Mouse (Mus musculus) bone marrow, adult 2 months (tissue): Measurements from ENCODE around the gene Cntnap2.

Source experiments
- CTCF ChIP-seq: fragments of 200-500 bp; IDR thresholded peaks from 2 replicates; pipeline ENCODE4 v1.5.1; 2011; ENCODE audit warnings: low read length, control low read depth; ENCODE audit not compliant: control insufficient read depth, insufficient read depth
- POLR2A ChIP-seq: fragments of 200-500 bp; IDR thresholded peaks from 2 replicates; pipeline ENCODE4 v1.6.1; 2011; ENCODE audit warnings: low read depth, mild to moderate bottlenecking, control low read depth, low read length, borderline replicate concordance; ENCODE audit not compliant: control insufficient read depth

DNA sequence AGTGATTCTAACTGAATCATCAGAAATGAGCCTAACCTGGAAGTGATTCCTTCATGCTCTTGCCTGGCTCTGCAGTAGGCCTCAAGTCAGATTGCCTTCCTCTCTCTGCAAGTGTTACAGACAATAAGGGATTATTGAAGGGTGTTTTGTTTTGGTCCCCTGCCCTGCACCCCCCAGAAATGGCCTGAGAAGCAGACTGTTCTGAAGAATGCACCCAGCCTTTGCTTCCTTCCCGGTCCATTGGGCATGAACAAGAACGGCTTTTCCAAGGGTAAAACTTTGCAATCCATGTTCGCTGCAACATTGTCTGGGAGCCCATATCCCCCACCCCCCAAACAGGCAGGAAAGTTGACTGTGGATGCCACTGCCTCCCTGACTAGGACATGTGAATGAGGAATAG is 1704.3 kb downstream of the Cntnap2 start:
- TF ChIP-seq CTCF (no peak), POLR2A (no peak)
